Mouse (Mus musculus) layer of hippocampus, adult 8-10 months (tissue): ENCODE data around the gene Crip2. TPM values are rescaled to one million over a fixed set of nuclear protein-coding genes. Genes with fewer than 3 reads are reported as not detected.

Experiments
- DNase-seq, 2 experiments: peaks; one replicate each; pipeline ENCODE4 v3.0.0; 2022; ENCODE audit warnings: low spot score in 2 of 2
- total RNA-seq, 4 experiments: library from RNA; stranded (reverse); gene quantifications; 2 replicates each; pipeline ENCODE4 v1.2.4; 2022

Gene Crip2
- total RNA-seq, 4 experiments from 2014 or later: 75.5 to 95.0 (median 89.1) TPM

GRCm38 (mm10) chr12:113176960-113177725 is 37.1 kb downstream of the Crip2 start:
- no peak for DNase-seq

DNA sequence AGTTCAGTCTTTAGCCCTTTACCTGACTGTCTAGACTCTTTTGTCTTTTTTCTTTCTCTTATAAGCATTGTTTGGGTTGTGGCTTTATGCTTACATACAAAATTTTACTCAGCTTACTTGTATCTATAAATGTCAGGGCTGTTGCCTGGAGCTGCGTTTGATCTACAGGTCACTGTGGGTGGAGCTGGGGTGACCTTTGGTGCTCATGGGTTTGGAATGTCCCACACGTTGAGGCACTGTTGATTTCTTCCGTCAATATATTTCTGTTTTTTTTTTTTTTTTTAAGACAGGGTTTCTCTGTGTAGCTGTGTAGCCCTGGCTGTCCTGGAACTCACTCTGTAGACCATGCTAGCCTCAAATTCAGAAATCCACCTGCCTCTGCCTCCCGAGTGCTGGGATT is 41.0 kb downstream of the Crip2 start:
- DNase-seq: no peak

DNA sequence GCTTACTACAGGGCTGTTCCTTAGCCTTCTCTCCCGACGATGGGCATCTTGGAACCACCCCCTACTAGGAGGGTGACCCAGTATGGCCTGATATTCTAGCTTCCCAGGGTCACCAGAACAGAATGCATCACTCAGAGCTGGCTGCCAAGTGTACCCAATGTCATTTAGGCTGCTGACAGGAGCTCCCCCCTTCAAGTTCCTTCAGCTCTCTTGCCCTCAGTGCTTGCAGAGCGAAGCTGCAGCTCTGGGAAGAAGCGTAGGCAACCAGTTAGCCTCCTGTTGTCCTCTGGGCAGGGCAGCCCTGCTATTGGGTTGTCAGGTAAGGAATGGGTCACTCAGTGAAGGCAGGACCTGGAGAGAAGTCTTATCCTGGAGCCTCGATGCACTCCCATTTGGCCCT is 44.9 kb downstream of the Crip2 start:
- no peak for DNase-seq

GRCm38 (mm10) chr12:113185442-113186291 is 45.6 kb downstream of the Crip2 start, which contains the start of gene Tmem121:
Gene Tmem121 (plus strand): TSS chr12:113185930.
- DNase-seq: no peak

DNA sequence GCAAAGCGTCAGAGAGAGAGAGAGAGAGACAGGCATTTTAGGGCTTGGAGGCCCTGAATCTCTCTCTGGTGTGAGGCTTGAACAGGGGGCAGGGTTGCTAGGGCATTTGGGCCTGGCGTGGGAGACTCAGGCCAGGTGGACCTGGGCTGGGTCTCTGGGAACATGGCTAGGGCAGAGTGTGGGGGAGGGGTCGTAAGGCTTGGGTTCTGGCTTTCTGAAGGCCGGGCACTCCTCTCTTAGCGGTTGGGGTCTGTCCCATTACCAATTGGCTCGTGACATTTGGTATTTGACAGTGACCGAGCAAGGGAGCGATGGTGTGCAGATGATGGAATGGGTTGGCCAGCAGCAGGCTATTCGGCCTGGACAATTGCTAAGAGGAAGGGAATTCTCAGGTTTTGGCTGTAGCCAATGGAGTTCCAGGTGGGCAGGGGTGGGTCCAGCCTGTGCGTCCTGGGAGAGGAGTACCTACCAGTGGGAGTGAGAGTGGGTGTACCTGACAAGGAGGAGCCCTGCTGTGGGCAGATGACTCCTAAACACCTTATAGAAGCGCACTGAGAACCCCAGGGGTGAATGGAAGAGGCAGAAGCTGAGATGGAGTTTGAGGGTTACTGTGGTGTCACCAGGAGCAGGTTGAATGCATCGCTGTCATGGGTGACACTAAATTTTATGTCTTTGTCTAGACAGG is 46.4 kb downstream of the Crip2 start:
- DNase-seq: no peak

GRCm38 (mm10) chr12:113187011-113187375 is 47.0 kb downstream of the Crip2 start:
- no peak for DNase-seq

GRCm38 (mm10) chr12:113187584-113188295 is 47.7 kb downstream of the Crip2 start:
- peak; percentile 80 to 90 for DNase-seq

DNA sequence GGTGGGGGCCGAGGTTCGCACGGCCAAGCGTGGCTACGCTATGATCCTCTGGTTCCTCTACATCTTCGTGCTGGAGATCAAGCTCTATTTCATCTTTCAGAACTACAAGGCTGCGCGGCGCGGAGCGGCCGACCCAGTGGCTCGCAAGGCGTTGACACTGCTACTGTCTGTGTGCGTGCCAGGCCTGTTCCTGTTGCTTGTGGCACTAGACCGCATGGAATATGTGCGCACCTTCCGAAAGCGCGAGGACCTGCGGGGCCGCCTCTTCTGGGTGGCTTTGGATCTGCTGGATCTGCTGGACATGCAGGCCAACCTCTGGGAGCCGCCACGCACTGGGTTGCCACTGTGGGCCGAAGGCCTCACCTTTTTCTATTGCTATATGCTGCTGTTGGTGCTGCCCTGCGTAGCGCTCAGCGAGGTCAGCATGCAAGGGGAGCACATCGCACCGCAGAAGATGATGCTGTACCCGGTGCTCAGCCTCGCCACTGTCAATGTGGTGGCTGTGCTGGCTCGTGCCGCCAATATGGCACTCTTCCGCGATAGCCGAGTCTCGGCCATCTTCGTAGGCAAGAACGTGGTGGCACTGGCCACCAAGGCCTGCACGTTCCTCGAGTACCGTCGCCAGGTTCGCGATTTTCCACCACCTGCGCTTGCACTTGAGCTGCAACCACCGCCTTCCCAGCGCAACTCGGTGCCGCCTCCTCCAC is 48.5 kb downstream of the Crip2 start:
- DNase-seq: peak in 1 of 2 experiments; percentile 27

GRCm38 (mm10) chr12:113193423-113193822 is 53.4 kb downstream of the Crip2 start:
- DNase-seq: no peak

Other genes starting within 250 kb of the Crip2 start
- gene Jag2, start 210.5 kb upstream of the Crip2 start, total RNA-seq: 10 to 100 TPM; 47.1 to 61.1 (median 56.9) TPM
- gene Nudt14, start 198.1 kb upstream of the Crip2 start, total RNA-seq: 10 to 100 TPM in 3 of 4 experiments, 1 to 10 TPM in 1; 9.7 to 12.1 (median 11.1) TPM
- 10 to 100 TPM; 55.3 to 61.7 (median 58.9) TPM for gene Btbd6, start 163.8 kb upstream of the Crip2 start, total RNA-seq
- gene Brf1, start 139.5 kb upstream of the Crip2 start, total RNA-seq: 10 to 100 TPM; 49.3 to 59.4 (median 57.4) TPM
- gene Pacs2, start 125.7 kb upstream of the Crip2 start, total RNA-seq: 100 to 1,000 TPM in 3 of 4 experiments, 10 to 100 TPM in 1; 89.5 to 110 (median 108) TPM
- gene Tex22, start 65.7 kb upstream of the Crip2 start, total RNA-seq: under 1 TPM; 0.34 to 0.87 (median 0.60) TPM
- 10 to 100 TPM; 70.5 to 74.8 (median 72.0) TPM for gene Mta1, start 42.0 kb upstream of the Crip2 start, total RNA-seq
- 10 to 100 TPM; 10.9 to 27.6 (median 18.7) TPM for gene Crip1, start 6.1 kb downstream of the Crip2 start, total RNA-seq
- 1 to 10 TPM; 1.2 to 2.2 (median 1.4) TPM for gene Tedc1, start 16.2 kb downstream of the Crip2 start, total RNA-seq
- gene Tmem121, start 45.7 kb downstream of the Crip2 start, total RNA-seq: 10 to 100 TPM; 17.9 to 23.1 (median 19.9) TPM